In genomic region chr1:75141486-75142190, GRCm38 (mm10) we compare ENCODE assay signal across 8 mouse cellular contexts. TPM values are rescaled to one million over a fixed set of nuclear protein-coding genes. Genes with fewer than 3 reads are reported as not detected.
DNase-seq lines count a peak whose midpoint lies in the region; ATAC-seq and TF ChIP-seq lines count a peak whose summit lies in the region.

No protein-coding gene starts in this region.

- peak; percentile 79 for DNase-seq in A20 (ENCODE audit: low read depth, low spot score)
- DNase-seq in adrenal gland, postnatal 25 days = peak; percentile 76
- DNase-seq in liver, embryonic 14.5 days (ENCODE audit: low read depth in 3 of 3, low spot score in 3 of 3) = peak; percentile 62 to 68 (median 65)
- peak; percentile 62 for DNase-seq in neural tube, embryonic 10.5 days (ENCODE audit: extremely low spot score, low spot score)

- peaks cover 33% of the 10 kb centered on the region for H3K4me1 ChIP-seq in embryonic facial prominence, embryonic 15.5 days
- peaks cover 10% of the 10 kb centered on the region; the same call in 1 of the 2 replicates for H3K4me1 ChIP-seq in heart, embryonic 11.5 days (ENCODE audit: control insufficient read depth, insufficient read depth, low read length)
- peaks cover 24% of the 10 kb centered on the region for H3K4me1 ChIP-seq in kidney, embryonic 15.5 days
- peaks cover 40 to 60% of the 10 kb centered on the region in 2 experiments for H3K4me1 ChIP-seq in liver, embryonic 14.5 days (replicated peaks; ENCODE audit: control insufficient read depth in 2 of 2, insufficient read depth in 2 of 2, low read length in 1 of 2)
- peaks cover 21% of the 10 kb centered on the region for H3K4me1 ChIP-seq in stomach, embryonic 16.5 days (ENCODE audit: control insufficient read depth, insufficient read depth, low read length)

- H3K27ac ChIP-seq in embryonic facial prominence, embryonic 15.5 days (replicated peaks) = peak overlapping the region; percentile 97
- H3K27ac ChIP-seq in heart, embryonic 11.5 days (ENCODE audit: low read depth, low read length) = peak overlapping the region; percentile 97
- H3K27ac ChIP-seq in kidney, embryonic 15.5 days = peak overlapping the region; percentile 98
- peak overlapping the region; percentile 80 for H3K27ac ChIP-seq in liver, embryonic 14.5 days
- H3K27ac ChIP-seq in stomach, embryonic 16.5 days (ENCODE audit: low read length) = peak overlapping the region; percentile 98

- WGBS in embryonic facial prominence, embryonic 15.5 days = under 1% methylated on average over 53 of the region's 53 CpGs
- WGBS in heart, embryonic 11.5 days (ENCODE audit: insufficient replicate concordance) = under 1% methylated on average over 53 of the region's 53 CpGs
- WGBS in kidney, embryonic 15.5 days = under 1% methylated on average over 53 of the region's 53 CpGs
- under 1% methylated on average over 53 of the region's 53 CpGs for WGBS in liver, embryonic 14.5 days (ENCODE audit: insufficient replicate concordance)
- under 1% methylated on average over 53 of the region's 53 CpGs for WGBS in stomach, embryonic 16.5 days

- 0 out of 2 replicates have a peak, but pooled peaks have one; percentile 13 for ATAC-seq in embryonic facial prominence, embryonic 15.5 days (ENCODE audit: insufficient number of reproducible peaks, low FRiP score, low TSS enrichment, low read depth)
- ATAC-seq in heart, embryonic 11.5 days (replicated peaks; ENCODE audit: insufficient number of reproducible peaks, low FRiP score, low TSS enrichment) = no peak; the same call in 1 of the 2 replicates
- ATAC-seq in kidney, embryonic 15.5 days (replicated peaks; ENCODE audit: low FRiP score) = peak; percentile 40
- peak; percentile 48 for ATAC-seq in liver, embryonic 14.5 days (ENCODE audit: insufficient read depth)
- ATAC-seq in stomach, embryonic 16.5 days (ENCODE audit: insufficient read depth, low FRiP score) = peak; percentile 57; the same call in 1 of the 2 replicates

- peak overlapping the region; percentile 90 for H3K4me3 ChIP-seq in embryonic facial prominence, embryonic 15.5 days (replicated peaks)
- H3K4me3 ChIP-seq in heart, embryonic 11.5 days (ENCODE audit: low read depth, low read length) = peak overlapping the region; percentile 89
- H3K4me3 ChIP-seq in kidney, embryonic 15.5 days (replicated peaks) = peak overlapping the region; percentile 84
- peak overlapping the region; percentile 75 to 91 for H3K4me3 ChIP-seq in liver, embryonic 14.5 days (ENCODE audit: insufficient read depth in 1 of 2, low read depth in 2 of 2, low read length in 2 of 2)
- peak overlapping the region; percentile 96 for H3K4me3 ChIP-seq in stomach, embryonic 16.5 days (replicated peaks; ENCODE audit: low read length)

- H3K9ac ChIP-seq in embryonic facial prominence, embryonic 15.5 days = peak overlapping the region; percentile 93
- peak overlapping the region; percentile 96 for H3K9ac ChIP-seq in heart, embryonic 11.5 days (ENCODE audit: low read depth, low read length)
- peak overlapping the region; percentile 95 for H3K9ac ChIP-seq in kidney, embryonic 15.5 days
- H3K9ac ChIP-seq in liver, embryonic 14.5 days (replicated peaks) = peak overlapping the region; percentile 98
- peak overlapping the region; percentile 97 for H3K9ac ChIP-seq in stomach, embryonic 16.5 days (ENCODE audit: low read length)

- H3K36me3 ChIP-seq in embryonic facial prominence, embryonic 15.5 days = peaks cover 58% of the 10 kb centered on the region
- peaks cover 31% of the 10 kb centered on the region for H3K36me3 ChIP-seq in heart, embryonic 11.5 days (ENCODE audit: control insufficient read depth, insufficient read depth, low read length)
- H3K36me3 ChIP-seq in kidney, embryonic 15.5 days = peaks cover 56% of the 10 kb centered on the region
- H3K36me3 ChIP-seq in liver, embryonic 14.5 days (replicated peaks; ENCODE audit: control insufficient read depth, insufficient read depth, low read depth) = peaks cover 59% of the 10 kb centered on the region
- peaks cover 28% of the 10 kb centered on the region for H3K36me3 ChIP-seq in stomach, embryonic 16.5 days (ENCODE audit: control insufficient read depth, insufficient read depth, low read length)

- TF ChIP-seq EP300 in liver, embryonic 14.5 days (IDR thresholded peaks at IDR 0.05; ENCODE audit: low read depth) = no peak

- TF ChIP-seq CTCF in liver, embryonic 14.5 days (IDR thresholded peaks at IDR 0.05; ENCODE audit: low read depth) = no peak

- no peaks in the 10 kb centered on the region for H3K9me3 ChIP-seq in embryonic facial prominence, embryonic 15.5 days (replicated peaks)
- H3K9me3 ChIP-seq in heart, embryonic 11.5 days (replicated peaks; ENCODE audit: control insufficient read depth, low read length) = no peaks in the 10 kb centered on the region
- H3K9me3 ChIP-seq in kidney, embryonic 15.5 days (replicated peaks) = no peaks in the 10 kb centered on the region
- H3K9me3 ChIP-seq in liver, embryonic 14.5 days (ENCODE audit: control insufficient read depth, low read length) = no peaks in the 10 kb centered on the region
- no peaks in the 10 kb centered on the region for H3K9me3 ChIP-seq in stomach, embryonic 16.5 days (replicated peaks; ENCODE audit: control insufficient read depth, low read length)

- peak overlapping the region; percentile 90 for H3K4me2 ChIP-seq in embryonic facial prominence, embryonic 15.5 days (replicated peaks)
- peak overlapping the region; percentile 87 for H3K4me2 ChIP-seq in heart, embryonic 11.5 days
- peak overlapping the region; percentile 93 for H3K4me2 ChIP-seq in kidney, embryonic 15.5 days
- H3K4me2 ChIP-seq in liver, embryonic 14.5 days (ENCODE audit: low read depth) = peak overlapping the region; percentile 71
- peak overlapping the region; percentile 78 for H3K4me2 ChIP-seq in stomach, embryonic 16.5 days (ENCODE audit: low read depth, low read length)

- no peaks in the 10 kb centered on the region for H3K27me3 ChIP-seq in embryonic facial prominence, embryonic 15.5 days
- H3K27me3 ChIP-seq in heart, embryonic 11.5 days (ENCODE audit: control insufficient read depth, insufficient read depth, low read length) = no peaks in the 10 kb centered on the region
- no peaks in the 10 kb centered on the region for H3K27me3 ChIP-seq in kidney, embryonic 15.5 days
- no peaks in the 10 kb centered on the region for H3K27me3 ChIP-seq in liver, embryonic 14.5 days (ENCODE audit: control insufficient read depth, insufficient read depth, low read length)
- H3K27me3 ChIP-seq in stomach, embryonic 16.5 days (ENCODE audit: control insufficient read depth, insufficient read depth, low read length) = no peaks in the 10 kb centered on the region

RNA-seq across cellular contexts. Expression of gene Cnppd1, which starts 0.9 kb away (rescaled TPM):
- 41.2 and 48.9 TPM in 2 replicates for total RNA-seq in adrenal gland, postnatal 25 days (2021)
- polyA plus RNA-seq in embryonic facial prominence, embryonic 15.5 days (2015; fragmentation: Nextera tagmentation; extraction: Ambion mirVana) = 45.3 TPM in 2 replicates
- 31.6 and 31.8 TPM in 2 replicates for polyA plus RNA-seq in heart, embryonic 11.5 days (2014; fragmentation: Nextera tagmentation; extraction: Ambion mirVana)
- 41.0 and 50.9 TPM in 2 replicates for polyA plus RNA-seq in kidney, embryonic 15.5 days (2015; fragmentation: Nextera tagmentation; extraction: Ambion mirVana)
- 29.5 and 33.3 TPM in 2 replicates for polyA plus RNA-seq in liver, embryonic 14.5 days (2012; rRNA removed)
- polyA plus RNA-seq in liver, embryonic 14.5 days (2014; fragmentation: Nextera tagmentation; extraction: Ambion mirVana) = 31.1 and 41.0 TPM in 2 replicates
- 41.4 and 43.4 TPM in 2 replicates for polyA plus RNA-seq in stomach, embryonic 16.5 days (2015; fragmentation: Nextera tagmentation; extraction: Ambion mirVana)

RNA-seq across cellular contexts. Expression of gene Retreg2, which starts 0.9 kb away (rescaled TPM):
- total RNA-seq in adrenal gland, postnatal 25 days (2021) = 88.4 and 95.4 TPM in 2 replicates
- 53.8 and 54.2 TPM in 2 replicates for polyA plus RNA-seq in embryonic facial prominence, embryonic 15.5 days (2015; fragmentation: Nextera tagmentation; extraction: Ambion mirVana)
- 31.9 and 37.7 TPM in 2 replicates for polyA plus RNA-seq in heart, embryonic 11.5 days (2014; fragmentation: Nextera tagmentation; extraction: Ambion mirVana)
- polyA plus RNA-seq in kidney, embryonic 15.5 days (2015; fragmentation: Nextera tagmentation; extraction: Ambion mirVana) = 53.5 and 53.8 TPM in 2 replicates
- 61.8 and 74.5 TPM in 2 replicates for polyA plus RNA-seq in liver, embryonic 14.5 days (2012; rRNA removed)
- polyA plus RNA-seq in liver, embryonic 14.5 days (2014; fragmentation: Nextera tagmentation; extraction: Ambion mirVana) = 45.1 and 58.8 TPM in 2 replicates
- polyA plus RNA-seq in stomach, embryonic 16.5 days (2015; fragmentation: Nextera tagmentation; extraction: Ambion mirVana) = 35.4 and 36.5 TPM in 2 replicates

RNA-seq across cellular contexts. Expression of gene Slc23a3, which starts 7.9 kb away (rescaled TPM):
- total RNA-seq in adrenal gland, postnatal 25 days (2021) = 0.58 and 1.0 TPM in 2 replicates
- polyA plus RNA-seq in embryonic facial prominence, embryonic 15.5 days (2015; fragmentation: Nextera tagmentation; extraction: Ambion mirVana) = 0.32 and 0.37 TPM in 2 replicates
- 0.20 TPM in 1 of 2 replicates, not detected in the other for polyA plus RNA-seq in heart, embryonic 11.5 days (2014; fragmentation: Nextera tagmentation; extraction: Ambion mirVana)
- polyA plus RNA-seq in kidney, embryonic 15.5 days (2015; fragmentation: Nextera tagmentation; extraction: Ambion mirVana) = 2.5 and 4.3 TPM in 2 replicates
- polyA plus RNA-seq in liver, embryonic 14.5 days (2012; rRNA removed) = 1.4 and 1.7 TPM in 2 replicates
- 1.2 TPM in 2 replicates for polyA plus RNA-seq in liver, embryonic 14.5 days (2014; fragmentation: Nextera tagmentation; extraction: Ambion mirVana)
- 0.85 and 1.3 TPM in 2 replicates for polyA plus RNA-seq in stomach, embryonic 16.5 days (2015; fragmentation: Nextera tagmentation; extraction: Ambion mirVana)

RNA-seq across cellular contexts. Expression of gene Nhej1, which starts 16.6 kb away (rescaled TPM):
- 6.1 and 7.2 TPM in 2 replicates for total RNA-seq in adrenal gland, postnatal 25 days (2021)
- 9.6 and 9.9 TPM in 2 replicates for polyA plus RNA-seq in embryonic facial prominence, embryonic 15.5 days (2015; fragmentation: Nextera tagmentation; extraction: Ambion mirVana)
- 7.6 and 8.5 TPM in 2 replicates for polyA plus RNA-seq in heart, embryonic 11.5 days (2014; fragmentation: Nextera tagmentation; extraction: Ambion mirVana)
- 10.3 and 10.6 TPM in 2 replicates for polyA plus RNA-seq in kidney, embryonic 15.5 days (2015; fragmentation: Nextera tagmentation; extraction: Ambion mirVana)
- 1.3 and 2.0 TPM in 2 replicates for polyA plus RNA-seq in liver, embryonic 14.5 days (2012; rRNA removed)
- 5.2 and 7.2 TPM in 2 replicates for polyA plus RNA-seq in liver, embryonic 14.5 days (2014; fragmentation: Nextera tagmentation; extraction: Ambion mirVana)
- 7.6 TPM in 2 replicates for polyA plus RNA-seq in stomach, embryonic 16.5 days (2015; fragmentation: Nextera tagmentation; extraction: Ambion mirVana)

RNA-seq across cellular contexts. Expression of gene Zfand2b, which starts 26.8 kb away (rescaled TPM):
- total RNA-seq in adrenal gland, postnatal 25 days (2021) = 36.0 and 39.8 TPM in 2 replicates
- polyA plus RNA-seq in embryonic facial prominence, embryonic 15.5 days (2015; fragmentation: Nextera tagmentation; extraction: Ambion mirVana) = 46.5 and 51.2 TPM in 2 replicates
- 31.9 and 33.8 TPM in 2 replicates for polyA plus RNA-seq in heart, embryonic 11.5 days (2014; fragmentation: Nextera tagmentation; extraction: Ambion mirVana)
- 41.3 and 42.4 TPM in 2 replicates for polyA plus RNA-seq in kidney, embryonic 15.5 days (2015; fragmentation: Nextera tagmentation; extraction: Ambion mirVana)
- polyA plus RNA-seq in liver, embryonic 14.5 days (2012; rRNA removed) = 35.3 and 43.5 TPM in 2 replicates
- polyA plus RNA-seq in liver, embryonic 14.5 days (2014; fragmentation: Nextera tagmentation; extraction: Ambion mirVana) = 40.6 and 41.6 TPM in 2 replicates
- 43.3 and 45.3 TPM in 2 replicates for polyA plus RNA-seq in stomach, embryonic 16.5 days (2015; fragmentation: Nextera tagmentation; extraction: Ambion mirVana)
